Mouse (Mus musculus) lung, postnatal 10 days (tissue): ENCODE measurements around the gene Fhl2.
A peak's percentile ranks its signal among the peaks of the same experiment; 100 is the strongest.

ENCODE experiments used
- DNase-seq: peaks from one replicate; pipeline ENCODE4 v3.0.0; 2021

Gene Fhl2

DNA sequence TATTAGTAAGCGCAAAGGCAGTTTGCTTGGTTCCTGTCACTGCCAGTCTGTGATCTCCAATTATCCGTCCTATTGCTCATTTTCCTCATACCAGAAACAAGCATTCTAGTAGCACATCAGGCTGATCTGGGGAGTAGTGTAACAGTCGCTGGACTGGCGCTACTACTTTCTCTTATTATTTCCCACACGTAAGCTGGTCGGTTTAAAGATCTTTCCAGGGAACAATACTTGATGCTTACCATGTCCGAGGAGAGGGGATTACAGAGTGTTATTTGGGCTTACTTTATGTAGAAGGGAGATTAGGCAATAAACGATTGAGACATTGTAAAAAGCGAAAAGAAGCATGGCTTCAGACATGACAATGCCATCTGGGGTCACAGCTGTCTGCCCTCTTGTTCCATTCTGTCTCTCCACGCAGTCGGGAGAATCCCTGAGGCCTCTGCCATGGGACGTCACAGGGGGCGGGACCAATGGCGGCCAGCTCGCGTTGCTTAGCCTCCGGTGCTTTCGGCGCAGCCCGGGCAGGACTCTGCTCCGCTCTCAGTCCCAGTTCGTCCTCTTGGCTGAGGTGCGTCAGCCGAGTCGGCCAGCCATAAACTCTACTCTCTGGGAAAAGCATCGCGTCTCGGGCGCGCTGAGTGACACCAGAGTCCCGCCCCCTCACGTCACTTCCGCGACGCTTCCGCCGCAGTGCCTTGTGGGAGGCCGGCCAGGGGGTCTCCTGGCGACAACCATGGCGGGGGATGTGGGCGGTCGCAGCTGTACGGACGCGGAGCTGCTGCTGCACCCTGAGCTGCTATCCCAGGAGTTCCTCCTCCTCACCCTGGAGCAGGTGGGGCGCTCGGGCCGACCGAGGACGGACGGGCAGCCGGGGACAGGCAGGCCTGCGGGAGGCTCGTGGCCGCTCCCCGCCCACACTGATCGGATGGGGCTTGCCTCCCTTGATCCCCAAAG, 98.5 kb downstream of the Fhl2 start, which contains the start of the genes Tgfbrap1 and AI597479:
Gene Tgfbrap1, minus strand, starts transcription at position 607 of the 954 bp plus-strand sequence.
Gene AI597479, plus strand, starts transcription at position 680 of the 954 bp plus-strand sequence.
- peak; percentile 95 for DNase-seq

DNA sequence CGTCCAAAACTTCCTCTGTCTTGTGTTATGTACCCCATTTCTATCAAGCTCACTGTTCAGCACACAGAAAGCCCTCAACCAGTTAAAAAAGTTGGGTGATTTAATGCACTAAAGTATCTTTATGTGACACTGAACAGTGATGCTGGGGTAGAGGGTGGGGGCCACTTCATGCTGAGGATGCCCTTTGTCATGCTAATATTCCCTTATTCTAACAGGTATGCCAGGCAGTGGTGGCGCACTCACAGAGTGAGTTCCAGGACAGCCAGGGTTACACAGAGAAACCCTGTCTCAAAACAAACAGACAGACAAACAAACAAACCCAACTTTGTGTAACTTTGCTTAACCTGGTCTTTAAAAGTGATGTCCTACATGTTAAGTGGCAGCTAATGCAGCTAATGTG, 102.6 kb downstream of the Fhl2 start:
- DNase-seq, result no peak

DNA sequence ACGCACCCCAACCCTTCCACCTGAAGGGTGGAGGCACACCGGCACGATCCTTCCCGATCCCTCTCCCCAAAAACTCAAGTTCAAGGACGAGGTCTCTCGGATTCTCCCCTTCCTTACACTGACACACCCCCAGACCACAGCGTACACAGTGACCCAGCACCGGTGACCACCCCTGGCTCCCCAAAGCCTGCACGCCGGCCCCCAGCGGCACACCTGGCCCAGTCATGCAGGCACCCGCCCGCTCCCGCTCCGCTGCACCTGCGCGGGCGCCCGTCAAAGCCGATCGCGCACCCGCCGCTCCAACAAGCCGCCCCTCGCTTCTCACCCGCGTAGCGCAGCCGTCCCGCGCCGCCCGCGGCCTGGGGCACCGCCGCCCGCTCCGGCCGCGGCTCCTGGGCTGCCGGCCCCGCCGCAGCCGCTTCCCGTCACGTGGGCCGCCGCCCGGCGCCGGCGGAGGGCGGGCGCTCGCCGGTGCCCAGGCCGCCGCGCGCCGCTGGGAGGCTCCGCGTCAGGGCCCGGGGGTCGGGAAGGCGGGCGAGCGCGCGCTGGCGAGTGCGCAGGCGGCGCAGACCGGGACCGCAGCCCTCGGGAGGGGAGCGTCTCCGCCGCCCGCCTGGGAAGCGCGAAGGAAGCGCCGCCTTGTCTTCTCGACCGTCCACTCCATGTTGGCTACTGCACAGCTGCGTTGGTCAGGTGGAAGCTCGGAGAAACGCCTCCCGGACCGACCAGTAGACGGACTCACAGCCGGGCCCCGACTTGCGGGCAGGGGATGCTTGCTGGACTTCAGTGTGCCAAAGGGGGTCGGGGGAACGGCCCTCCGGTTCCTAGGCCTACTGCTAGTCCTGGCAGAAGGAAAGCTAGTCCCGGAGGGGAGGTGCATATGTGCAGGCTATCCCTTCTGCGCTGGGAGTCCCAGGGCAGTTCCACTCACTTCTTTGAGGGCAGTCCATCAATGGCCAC, 104.4 kb downstream of the Fhl2 start:
- DNase-seq, result peak; percentile 71

DNA sequence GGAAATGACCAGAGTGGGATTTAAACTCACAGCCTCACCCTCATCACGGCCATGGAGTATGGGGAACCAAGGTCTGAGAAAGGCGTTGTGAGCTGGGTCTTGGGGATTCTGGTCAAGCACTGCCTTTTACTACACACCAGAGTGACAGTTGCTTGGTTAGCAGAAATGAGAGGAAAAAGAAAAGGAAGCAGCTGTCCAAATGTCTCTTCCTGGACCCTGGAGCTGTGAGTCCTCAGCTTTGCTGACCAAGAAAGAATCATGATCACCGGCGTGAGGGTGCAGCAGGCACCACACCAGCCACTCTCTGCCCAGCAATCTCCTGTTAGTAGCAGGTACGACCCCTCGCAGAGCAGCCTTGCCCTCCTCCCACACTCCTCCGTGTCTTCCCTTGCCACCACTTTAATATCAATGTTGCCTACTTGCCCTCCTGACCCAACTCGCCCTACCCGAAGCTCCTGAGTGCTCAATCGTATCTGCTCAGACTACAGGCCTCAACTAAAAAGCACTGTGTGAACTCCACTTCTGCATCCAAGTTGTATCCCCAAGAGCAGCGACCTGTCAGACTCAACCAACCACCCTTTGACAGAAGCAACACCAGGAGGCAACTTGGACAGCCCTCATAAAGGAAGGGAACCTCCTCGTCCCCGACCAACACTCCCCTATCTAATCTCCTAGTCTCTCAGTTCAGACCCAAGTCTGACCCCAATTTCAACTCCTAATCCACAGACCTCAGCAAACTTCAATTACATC, 105.3 kb downstream of the Fhl2 start:
- no peak for DNase-seq

DNA sequence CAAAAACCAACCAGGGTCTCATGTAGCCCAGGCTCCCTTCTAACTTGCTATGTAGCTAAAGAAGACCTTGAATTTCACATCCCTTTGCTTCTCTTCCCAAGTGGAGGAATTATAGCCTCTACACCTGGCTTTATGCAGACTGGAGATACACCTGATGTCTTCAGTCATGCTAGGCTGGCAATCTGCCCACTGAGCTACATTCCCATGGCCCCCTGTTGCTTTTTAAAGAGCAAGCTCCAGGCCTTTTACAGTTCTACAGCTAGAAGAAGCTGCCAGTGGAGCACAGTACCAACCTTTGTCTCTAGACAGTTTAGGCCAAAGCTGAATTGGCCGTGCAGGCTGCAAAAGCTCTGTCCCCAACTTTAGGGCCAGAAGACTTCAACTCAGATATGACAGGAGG, 106.4 kb downstream of the Fhl2 start:
- DNase-seq, result no peak

DNA sequence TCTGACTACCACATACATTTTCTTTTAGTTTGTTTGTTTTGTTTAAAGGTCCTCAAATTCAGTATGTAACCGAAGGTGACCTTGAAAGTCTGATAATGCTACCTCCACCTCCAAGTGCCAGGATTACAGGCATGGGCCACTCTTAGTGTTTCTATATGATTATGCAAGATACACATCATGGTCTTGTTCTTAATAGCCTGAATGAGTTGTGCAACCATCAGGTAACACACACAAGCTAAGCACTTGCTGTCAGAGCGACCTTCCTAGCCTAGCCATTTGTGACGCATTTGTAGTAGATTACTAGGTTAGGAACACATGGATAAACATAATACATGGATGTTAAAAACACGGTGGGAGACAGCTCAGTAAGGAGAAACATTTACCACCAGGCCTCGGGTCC, 113.8 kb downstream of the Fhl2 start:
- no peak for DNase-seq

DNA sequence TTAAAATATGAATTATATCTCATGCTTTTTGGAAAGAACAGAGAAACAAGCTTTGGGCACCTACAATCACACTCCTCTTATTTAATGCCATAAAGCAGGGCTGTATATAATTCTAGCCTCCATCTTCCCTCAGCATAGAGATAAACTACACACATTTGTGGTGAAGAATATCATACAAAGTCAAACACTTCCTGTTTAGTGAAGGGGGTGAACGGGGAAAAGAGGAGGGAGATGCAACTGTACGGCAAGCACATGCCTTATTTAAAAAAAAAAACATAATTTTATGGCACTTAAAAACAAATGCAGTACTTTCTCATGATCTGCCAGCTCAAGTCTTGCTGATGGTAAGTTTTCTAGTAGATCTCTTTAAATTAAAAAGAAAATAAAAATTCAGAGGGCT, 118.7 kb downstream of the Fhl2 start:
- DNase-seq, result no peak

DNA sequence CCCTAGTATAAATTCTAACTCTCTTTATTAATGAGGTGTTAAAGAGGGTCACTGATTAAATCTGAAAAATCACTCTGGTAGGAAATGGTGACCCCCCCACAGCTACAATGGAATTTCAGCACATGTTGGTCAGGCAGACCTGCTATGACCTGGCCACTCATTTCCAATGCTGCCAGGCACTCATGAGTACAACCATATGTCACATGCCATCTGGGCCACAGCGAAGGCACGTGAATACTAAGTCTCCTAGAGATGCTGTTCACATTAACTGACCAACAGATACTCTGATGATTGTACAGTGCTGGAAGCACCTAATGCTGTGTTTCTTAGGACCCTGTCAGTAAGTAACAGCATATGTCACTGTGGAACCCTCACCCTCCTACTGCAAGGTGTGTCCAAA, 122.0 kb downstream of the Fhl2 start:
- DNase-seq, result no peak
